Mouse (Mus musculus): Measurements from ENCODE around the gene Ceacam16.
A peak's percentile ranks its signal among the peaks of the same experiment; 100 is the strongest.

The Ceacam16 gene

DNA sequence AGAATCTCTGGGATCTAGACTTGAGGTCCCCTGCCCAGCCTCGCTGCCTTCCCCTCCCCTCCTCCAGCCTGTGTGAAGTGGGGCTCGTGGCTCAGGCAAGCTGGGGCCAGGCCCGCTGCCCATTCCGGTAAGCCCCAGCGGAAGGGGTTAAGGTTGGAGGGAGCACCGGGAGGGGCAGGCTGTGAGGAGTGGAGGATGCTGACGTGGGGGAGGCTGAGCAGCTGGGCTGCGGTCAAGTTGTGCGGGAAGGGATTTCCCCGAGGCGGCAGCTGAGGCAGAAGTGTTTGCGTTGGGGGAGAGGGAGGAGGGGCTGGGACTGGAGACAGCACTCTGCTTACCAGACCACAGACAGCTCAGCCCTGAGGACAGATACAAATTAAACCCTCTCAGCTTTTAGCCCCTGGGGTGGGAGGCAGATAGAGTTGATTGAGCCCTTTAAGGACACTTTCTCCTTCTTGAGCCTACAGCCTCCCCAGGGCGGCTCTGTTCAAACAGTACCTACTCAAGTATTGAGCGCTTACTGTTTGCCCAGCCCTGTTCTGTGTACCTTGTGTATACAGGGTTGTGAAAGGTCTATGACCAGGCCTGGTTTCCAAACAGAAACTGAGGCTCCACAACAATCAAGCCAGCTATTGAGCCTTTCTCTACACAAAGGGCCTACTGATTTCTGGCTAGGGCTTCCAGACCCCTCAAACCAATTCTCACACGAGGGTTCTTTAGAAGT lies 43.6 kb downstream of the Ceacam16 start:
- DNase-seq (ENCODE audit: extremely low spot score, low spot score), result peak; percentile 55

- peak; percentile 68 for DNase-seq (ENCODE audit: extremely low spot score, low spot score)
Observed at GRCm38 (mm10) chr7:19816224-19816771, 44.8 kb downstream of the Ceacam16 start.

DNA sequence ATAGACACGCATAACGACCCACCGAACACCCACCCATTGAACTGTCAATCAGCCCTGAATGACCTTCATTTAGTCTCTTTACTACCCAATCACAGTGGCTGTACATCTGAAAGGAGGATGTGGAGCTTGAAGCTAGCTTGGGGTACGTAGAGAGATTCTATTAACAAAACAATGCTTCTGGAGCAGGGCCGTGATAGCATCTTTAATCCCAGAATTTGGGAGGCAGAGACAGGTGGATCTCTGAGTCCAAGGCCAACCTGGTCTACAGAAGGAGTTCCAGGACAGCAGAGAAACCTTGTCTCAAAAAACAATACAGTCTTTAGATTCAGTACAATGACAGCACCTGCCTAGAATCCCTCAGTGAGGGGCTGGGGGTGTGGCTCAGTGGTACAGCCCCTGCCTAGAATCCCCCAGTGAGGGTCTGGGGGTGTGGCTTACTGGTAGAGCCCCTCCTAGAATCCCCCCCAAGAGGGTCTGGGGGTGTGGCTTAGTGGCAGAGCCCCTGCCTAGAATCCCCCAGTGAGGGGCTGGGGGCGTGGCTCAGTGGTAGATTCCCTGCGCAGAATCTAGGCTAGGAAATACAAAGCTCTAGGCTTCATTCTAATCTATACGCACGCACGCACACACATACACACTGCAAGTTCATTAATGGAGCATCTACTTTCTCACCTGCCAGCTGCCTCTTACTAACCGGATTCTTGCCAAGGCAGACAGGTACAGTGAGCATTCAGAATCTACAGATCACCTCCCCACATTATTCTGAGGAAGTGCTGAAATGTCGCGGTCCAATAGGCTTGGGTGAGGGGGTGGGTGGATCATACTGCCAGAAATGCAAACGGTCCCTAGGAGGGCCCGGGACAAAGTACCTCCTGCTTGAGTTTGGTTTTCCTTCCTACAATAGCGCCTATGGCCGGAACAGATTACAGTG lies 45.5 kb downstream of the Ceacam16 start:
- DNase-seq (ENCODE audit: extremely low spot score, low spot score), result no peak

DNA sequence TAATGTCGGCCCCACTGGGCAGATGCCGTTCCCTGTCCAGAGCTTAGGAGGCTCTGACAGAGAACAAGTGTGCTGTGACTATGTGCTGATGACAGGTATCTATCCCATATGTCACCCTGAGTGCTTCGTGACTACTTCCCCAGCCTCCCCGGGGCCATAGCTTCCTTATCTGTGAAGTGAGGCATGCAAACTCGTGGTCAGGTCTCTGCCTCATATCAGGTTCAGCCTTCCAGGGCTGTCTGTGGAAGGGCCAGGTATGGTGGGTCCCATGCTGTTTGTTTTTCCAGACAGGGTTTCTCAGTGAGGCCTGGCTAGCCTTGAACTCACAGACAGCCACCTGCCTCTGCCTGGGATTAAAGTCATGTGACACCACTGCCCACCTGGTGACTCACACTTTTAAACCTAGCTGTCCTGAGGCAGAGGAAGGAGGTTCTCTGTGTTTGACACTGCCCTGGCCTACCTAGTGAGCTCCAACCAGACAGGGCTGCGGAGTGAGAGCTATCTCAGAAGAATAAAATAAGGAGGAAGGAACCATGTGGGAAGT lies 47.4 kb downstream of the Ceacam16 start:
- no peak for DNase-seq (ENCODE audit: extremely low spot score, low spot score)

- no peak for DNase-seq (ENCODE audit: extremely low spot score, low spot score)
Observed at GRCm38 (mm10) chr7:19813161-19813560, 47.9 kb downstream of the Ceacam16 start.

DNA sequence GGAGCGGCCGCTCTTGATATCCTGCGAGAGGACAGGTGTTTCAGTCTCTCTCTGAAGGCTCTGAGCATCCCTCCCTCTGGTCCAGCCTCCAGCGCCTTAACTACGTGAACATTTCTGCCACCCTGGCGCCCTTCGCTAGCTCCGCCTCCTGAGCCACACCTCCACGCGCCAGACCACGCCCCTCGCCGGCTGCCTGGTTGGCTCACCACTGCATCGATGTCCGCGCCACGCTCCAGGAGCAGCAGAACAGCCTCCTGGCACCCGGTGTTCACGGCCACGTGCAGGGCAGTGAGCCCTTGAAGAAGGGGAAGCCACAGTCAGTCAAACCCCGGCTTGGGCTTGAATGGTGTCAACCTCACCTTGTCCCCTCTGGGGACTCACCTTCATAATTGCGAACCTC lies 50.0 kb downstream of the Ceacam16 start:
- DNase-seq (ENCODE audit: extremely low spot score, low spot score), result no peak

- DNase-seq (ENCODE audit: extremely low spot score, low spot score), result no peak
Observed at GRCm38 (mm10) chr7:19809369-19809768, 51.7 kb downstream of the Ceacam16 start.

- no peak for DNase-seq (ENCODE audit: extremely low spot score, low spot score)
Observed at GRCm38 (mm10) chr7:19806356-19806969, 54.6 kb downstream of the Ceacam16 start.

- DNase-seq (ENCODE audit: extremely low spot score, low spot score), result peak; percentile 80
Observed at GRCm38 (mm10) chr7:19802995-19803394, 58.1 kb downstream of the Ceacam16 start.

All from neural tube, embryonic 10.5 days (tissue).